Mouse (Mus musculus) ovary, adult 18-20 months (tissue): ENCODE data around the gene Tubgcp2.

Experiments used
- DNase-seq: peaks from one replicate; pipeline ENCODE4 v3.0.0; 2022; ENCODE audit warnings: low spot score, mixed read lengths

The Tubgcp2 gene

DNA sequence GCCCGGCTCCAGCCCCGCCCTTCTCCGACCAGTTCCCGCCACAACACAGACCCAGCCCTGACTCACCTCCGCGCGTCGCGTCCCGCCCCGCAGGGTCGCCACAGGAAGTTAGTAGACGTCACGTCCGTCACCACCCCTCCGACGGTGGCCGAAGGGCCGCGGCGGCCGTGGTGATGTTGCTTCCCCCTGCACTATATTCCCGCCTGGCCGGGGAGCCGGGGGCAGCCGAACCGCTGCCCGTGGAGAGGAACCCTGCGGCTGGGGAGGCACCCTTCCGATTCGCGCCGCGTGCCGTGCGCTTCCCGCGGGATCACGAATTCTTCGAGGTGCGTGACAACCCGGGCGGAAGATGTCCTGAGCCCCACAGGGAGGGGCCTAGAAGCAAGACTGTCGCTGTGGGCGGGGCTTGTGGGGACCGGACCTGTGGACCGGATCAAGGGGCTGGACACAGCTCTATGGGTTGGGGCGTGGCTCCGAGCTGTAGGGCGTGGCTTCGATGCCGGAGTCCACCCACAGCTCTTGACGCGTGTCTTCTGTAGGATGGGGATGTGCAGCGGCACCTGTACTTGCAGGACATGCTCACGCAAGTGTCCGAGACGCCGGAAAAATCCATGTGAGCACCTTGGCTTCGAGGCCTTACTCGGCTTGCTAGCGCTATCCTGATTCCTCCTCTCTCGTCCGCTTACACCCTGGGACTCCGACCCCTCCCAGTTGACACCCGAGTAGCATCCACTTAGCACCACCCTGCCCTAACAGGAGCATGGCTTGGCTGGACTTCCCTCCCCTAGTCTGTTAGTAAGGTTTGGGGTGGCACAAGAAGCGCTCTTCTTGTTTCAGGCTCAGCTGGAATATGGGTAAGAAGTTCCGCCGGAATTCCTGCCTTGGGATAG lies at the start of gene Tubgcp2, which contains the start of gene Zfp511:
Gene Tubgcp2, minus strand, starts transcription at position 389 of the 890 bp plus-strand sequence.
Gene Zfp511, plus strand, starts transcription at position 111 of the 890 bp plus-strand sequence.
- peak; percentile 93 for DNase-seq

DNA sequence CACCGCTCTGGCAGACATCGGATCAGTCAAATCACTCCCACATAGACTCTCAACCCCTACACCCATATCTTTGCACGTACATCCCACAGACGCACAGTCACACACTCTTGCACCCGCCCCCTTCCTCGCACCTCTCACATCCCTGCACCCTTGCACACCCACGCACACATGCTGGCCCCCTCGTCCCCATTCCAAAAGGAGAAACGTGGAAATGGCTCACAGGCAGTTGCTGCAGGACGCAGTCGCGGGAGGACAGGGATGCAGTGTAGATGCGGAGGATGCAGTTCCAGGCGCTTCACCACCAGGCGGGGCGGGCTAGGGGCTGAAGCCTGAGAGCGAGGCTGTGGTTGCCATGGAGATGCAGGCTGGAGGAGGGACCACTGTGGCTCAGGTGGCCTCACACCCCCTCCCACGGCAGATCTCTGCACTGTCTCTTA lies 45.8 kb upstream of the Tubgcp2 start, which contains the start of gene Caly:
Gene Caly, minus strand, starts transcription at position 307 of the 437 bp plus-strand sequence.
- DNase-seq = no peak

DNA sequence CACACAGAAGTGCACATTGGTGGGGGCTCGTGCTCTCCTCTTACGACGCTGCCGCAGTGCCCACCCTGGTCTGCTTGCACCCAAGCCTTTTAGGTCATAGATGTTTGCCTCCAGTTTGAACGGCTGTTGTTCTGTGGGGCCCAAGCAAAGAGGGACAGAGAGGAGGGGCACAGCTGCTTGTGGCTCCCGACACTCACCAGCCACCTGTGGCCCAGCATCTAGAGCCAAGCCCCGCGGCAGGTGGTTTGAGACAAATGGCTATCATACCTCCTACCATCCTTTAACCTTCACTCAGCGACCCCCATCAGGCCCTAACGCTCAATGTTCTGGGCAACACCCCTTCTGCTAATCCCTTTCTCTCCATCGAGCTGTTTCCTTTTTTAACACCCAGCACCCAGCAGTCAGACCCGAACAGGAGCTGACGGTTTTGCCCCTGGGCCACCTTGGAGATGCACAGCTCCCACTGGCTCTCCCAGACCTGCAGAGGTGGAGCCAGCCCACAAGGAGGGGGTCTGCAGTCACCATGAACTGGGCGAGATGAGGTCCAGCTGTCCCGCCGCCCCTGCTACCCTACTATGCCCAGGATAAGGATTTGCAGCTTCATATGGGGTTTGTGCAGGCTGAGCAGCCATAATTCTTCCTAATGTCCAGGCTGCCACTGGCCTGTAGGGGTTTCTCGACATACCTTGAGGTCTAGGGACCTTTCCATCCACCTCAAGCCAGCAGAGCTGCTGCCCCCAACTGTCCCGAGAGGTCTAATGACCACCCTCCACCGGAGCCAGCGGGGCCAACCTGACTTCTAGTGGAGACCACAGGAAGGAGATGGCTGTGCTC lies 45.2 kb upstream of the Tubgcp2 start:
- DNase-seq = no peak

DNA sequence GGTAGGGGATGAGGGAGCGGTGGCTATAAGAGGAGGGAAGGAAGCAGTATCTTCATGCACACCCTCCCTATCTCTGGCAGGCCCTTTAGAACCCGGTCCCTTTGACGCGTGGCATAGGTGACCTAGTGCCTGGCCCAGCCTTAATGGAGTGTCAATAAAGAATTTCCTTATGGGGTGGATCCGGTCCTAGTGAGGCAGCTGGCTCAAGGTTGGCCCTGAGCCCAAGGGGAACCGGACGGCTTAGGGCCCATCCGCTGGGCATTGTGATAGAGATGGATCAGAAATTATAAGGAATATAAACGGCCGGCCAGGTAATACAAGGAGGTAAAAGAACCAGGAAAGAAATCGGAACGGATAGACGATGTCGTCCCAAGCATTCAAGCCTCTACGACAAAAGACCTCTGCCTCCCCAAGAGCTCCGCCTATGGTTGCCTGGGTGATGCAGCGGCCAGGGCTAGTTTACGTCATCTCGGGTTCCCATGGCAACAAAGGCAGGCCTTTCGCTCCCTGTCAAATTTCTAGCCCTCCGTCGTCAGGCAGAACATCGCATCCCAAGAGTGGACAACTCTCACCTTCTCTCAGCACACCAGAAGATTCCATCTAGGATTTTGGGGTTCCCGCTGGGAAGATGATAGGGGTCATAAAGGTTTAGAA lies 44.2 kb upstream of the Tubgcp2 start:
- DNase-seq = peak; percentile 76

DNA sequence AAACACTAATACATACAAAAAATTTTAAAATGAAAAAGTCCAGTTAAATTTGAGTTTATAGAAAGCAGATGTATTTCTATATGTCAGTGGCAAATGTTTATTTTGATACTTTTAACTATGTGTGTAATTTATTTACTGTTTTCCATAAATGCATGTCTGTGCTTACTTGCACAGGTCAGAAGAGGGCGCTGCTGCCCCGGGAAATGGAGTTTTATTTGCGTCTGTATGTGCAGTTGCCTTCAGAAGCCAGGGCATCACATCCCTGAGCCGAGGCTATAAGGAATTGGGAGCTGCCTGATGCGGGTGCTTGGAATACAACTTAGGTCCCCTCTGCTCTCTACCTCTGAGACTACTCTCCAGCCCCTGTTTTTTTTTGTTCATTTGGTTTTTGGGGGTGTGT lies 42.2 kb upstream of the Tubgcp2 start:
- no peak for DNase-seq

DNA sequence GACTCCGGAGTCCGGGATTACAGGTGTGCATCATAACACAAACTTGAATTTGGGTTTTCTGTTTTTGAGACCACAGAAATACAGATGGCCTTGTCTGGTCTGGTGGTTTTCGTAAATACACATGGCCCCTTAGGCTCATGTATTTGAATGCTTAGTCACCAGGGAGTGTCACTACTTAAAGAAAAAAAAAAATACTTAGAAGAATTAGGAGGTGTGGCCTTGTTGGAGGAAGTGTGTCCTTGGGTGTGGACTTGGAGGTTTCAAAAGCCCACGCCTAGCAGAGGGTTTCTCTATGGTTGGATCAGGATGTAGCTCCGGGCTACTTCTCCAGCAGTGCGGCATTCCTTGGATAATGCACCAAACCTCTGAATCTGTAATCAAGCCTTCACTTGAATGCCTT lies 41.2 kb upstream of the Tubgcp2 start:
- DNase-seq = no peak

DNA sequence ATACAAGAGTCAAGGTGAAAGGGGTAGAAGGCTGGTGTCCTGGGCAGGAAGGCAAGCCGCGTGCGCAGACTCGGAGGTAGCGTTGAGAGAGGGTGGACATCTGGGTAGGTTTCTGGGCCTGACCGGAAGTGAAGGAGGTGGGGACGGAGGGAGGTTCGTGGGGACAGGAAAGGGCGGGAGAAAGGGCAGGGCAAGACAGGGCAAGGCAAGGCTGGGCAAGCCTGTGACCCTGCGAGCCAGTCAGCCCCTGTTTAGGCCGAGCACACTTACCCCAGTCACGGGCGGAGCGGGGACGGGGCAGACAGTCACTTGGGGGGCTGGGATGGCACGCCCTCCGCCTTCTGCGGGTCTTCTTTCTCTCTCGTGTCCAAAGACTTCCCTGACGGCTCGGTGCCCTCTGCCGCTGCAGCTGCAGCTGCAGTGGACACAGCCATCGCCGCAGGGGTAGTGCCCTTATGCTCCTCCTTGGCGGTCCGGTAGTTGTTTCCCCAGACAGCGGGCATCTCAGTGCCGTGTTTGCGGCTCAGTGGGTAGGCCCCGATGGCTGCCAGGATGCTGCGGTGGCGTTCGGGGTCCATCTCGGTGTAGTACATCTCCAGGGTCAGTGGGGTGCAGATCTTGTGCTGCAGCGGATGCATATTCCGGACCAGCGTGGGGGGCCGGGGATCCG lies 33.7 kb upstream of the Tubgcp2 start:
- DNase-seq = no peak

DNA sequence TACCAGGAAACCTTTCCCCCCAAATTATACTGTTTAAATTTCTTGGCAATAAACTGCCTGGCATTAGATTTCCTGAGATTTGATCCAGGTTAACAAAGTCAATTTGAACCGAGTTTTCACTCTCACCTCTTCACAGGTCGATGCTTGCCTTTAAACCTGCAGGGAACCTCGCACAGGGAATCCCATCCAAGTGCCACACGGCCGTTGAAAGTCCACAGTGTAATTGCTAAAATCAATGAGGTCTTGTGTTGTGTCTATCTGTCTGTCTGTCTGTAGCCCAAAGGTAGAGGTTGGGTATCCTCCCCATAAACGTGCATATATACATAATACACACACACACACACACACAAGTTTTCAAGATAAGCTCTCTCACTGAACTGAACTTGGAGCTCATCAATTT lies 30.9 kb upstream of the Tubgcp2 start:
- DNase-seq = no peak

DNA sequence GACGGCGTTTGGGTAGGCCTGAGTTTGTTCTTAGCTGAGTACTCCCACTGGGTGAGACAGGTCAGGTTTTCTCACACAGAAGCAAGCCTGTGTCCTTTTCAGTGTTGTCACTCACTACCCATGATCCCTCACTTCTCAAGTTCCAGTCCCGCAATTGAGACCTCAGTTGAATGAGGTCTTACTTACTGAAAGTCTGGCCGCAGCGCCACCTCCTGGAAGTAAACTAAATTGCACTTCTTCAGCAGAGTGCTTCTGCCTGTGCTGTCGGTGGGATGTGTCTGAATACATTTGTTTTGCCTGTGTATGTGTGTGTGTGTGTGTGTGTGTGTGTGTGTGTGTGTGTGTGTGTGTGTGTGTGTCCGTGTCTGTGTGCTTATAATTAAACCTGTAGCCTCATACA lies 26.6 kb upstream of the Tubgcp2 start:
- no peak for DNase-seq

DNA sequence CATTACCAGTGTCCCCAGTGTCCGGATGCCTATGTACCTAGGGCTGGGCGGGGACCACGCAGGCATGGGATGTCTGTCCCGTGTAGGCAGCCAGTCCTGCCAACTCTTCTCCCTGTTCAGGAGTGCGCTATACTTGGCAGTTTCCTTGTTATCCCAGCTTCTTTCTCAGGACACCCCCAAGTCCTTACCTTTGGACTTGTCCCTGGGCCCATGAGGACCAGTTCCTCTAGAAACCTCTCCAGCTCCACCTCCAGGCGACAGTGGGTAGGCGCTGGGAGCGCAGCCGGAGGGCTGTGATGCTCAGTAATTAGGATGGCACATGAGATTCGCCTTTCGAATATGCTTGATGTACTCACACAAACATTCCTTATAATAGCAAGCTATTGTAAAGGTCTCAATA lies 25.8 kb upstream of the Tubgcp2 start:
- no peak for DNase-seq

DNA sequence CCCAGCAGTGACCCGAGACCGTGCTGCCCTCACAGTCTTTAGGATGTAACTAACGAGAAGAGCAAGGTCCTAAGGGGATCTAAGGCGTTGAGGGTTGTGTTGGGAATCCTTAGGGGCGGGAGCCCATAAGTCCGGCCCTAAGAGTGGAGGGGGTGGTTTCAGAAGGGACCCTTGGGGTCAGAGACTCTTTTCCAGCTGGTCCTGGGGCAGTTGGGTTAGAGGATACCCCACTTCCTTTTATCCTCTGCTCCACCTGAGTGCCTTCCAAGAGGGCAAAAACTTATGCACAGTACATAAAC lies 25.3 kb upstream of the Tubgcp2 start:
- no peak for DNase-seq

DNA sequence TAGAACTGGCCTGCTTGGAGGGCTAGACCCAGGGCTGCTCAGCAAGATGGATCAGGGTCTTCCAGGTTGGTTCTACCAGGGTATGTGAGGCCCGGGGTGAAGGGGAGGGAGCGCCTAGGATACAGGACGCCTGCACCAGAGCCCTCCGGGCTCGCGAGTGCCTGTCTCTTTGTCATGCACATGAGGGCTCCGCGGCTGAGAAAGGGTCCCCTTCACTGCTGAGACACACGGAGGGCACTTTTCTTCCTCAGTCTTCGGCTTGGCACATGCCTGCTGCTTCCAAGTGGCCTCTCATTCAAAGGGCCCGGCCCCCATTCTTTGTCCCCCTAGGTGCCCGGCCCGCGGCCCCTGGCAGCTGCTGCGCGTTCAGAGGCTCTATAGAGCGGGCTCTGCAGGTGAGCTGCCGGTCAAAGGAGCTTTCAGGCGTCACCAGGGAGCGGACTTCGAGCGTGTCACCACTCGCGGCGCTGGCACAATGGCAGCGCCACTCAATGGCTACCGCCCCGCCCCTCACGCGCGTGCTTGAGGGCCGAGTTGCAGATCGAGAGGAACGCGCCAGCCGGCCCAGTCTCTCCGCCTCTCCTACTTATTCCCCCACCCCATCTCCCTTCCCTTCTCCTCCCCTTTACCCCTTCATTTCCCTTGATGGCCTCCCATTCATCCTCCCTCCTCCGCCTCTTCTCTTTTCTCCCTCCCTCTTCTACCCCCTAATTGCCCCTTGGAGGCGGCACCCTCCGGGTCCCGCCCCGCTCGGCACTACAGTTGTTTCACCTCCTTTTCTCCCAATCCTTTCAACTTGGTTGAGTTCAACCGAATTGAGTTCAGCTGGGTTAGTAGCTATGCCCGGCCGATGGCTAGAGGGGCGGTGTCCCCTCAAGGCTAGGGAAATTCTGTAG lies 24.7 kb upstream of the Tubgcp2 start:
- DNase-seq = no peak

DNA sequence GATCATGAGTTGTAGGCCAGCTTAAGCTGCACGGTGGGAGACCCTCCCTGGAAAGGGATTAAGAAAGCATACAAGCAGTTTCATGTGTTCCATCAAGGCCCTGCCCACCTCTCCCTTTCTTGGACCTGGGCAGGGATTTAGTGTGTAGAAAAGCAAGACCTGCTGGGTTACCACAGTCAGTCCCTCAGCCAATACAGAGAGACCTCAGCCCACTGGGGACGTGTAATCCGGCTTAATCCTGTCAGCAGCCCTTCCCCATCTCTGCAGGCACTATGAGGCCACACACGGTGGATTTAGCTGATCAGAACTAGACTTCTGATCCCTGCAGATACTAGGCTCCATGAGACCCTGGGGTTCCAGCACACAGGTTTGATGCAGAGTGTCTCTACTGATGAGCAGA lies 23.1 kb upstream of the Tubgcp2 start:
- DNase-seq = no peak

DNA sequence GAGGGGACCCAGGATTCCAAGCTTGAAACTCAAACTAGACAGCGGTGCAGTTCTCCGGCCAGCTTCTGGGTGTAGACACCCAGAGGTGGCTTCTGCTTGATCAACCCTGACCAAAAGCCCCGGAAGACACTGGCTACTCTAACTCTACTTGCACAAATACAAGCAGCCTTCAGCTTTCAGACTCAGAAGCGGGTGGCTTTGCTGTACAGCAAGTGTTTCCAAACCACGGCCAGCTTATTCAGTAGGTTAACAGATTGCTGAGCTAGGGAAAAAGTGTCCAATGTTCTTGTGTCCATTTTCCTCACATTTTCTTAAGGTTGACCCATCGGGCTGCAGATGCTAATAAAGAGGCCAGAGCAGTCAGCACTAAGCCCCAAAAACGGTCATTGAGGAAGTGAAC lies 22.1 kb upstream of the Tubgcp2 start:
- DNase-seq = no peak

DNA sequence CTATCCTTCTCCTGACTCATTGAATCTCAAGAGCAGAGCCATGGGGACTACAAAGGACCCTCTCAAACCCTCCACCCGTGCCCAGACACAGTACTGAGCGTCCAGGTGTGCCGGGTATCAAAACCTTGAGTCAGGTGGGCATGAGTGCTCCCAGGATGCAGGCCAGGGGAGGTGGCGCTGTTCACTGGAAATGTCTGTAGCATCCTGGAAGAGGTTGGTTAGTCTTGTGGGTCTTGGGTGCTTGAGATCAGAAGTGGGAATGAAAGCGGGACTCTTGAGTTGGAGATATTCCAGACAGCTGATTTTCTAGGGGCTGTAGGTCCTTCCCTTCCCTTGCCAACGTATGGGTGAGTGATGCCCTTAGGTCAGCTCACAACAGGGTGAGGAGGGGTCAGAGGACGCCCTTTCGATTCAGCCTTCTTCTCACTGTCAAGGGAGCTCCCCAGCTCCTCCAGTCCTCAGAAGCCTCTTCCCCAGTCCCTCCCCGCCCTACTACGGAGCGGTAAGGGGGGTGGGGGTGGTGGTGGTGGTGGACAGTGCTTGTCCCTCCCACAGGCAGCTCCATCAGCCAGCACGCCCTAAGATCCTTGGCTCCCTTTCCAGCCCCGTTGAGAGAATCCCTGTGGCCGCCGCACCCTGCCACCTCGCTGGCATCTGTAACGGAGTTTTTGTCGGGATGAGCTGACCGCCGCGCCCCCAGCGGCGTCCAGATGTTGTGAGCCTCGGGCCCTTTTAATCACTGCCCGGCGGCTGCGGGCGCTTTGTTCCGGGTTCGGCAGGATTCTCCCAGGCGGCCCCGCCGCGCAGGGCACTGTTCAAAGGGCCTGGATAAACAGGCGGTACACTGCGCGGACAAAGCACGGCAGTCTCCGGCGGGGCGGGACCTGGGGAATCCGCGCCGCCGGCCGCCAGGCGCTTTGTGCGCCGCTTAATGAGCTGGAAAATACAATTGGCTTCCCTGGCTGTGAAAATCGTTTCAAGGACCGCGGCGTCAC lies 21.2 kb upstream of the Tubgcp2 start:
- no peak for DNase-seq

DNA sequence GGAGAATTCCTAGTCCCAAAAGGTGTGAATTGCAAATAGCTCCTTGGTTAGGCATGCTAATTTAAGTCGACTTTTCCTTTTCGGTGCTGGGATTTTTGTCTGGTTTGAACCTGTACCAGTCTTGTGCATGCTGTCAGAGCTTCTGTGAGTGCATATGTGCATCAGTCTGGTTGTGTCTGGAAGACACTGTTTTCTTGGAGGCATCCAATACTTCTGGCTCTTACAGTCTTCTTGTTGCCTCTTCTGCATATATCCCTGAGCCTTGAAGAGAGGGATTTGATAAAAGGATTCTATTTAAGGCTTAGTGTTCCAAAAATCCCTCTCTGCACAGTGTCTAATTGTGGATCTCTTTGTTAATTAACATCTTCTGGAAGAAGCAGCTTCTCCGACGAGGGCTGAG lies 17.7 kb upstream of the Tubgcp2 start:
- DNase-seq = no peak

DNA sequence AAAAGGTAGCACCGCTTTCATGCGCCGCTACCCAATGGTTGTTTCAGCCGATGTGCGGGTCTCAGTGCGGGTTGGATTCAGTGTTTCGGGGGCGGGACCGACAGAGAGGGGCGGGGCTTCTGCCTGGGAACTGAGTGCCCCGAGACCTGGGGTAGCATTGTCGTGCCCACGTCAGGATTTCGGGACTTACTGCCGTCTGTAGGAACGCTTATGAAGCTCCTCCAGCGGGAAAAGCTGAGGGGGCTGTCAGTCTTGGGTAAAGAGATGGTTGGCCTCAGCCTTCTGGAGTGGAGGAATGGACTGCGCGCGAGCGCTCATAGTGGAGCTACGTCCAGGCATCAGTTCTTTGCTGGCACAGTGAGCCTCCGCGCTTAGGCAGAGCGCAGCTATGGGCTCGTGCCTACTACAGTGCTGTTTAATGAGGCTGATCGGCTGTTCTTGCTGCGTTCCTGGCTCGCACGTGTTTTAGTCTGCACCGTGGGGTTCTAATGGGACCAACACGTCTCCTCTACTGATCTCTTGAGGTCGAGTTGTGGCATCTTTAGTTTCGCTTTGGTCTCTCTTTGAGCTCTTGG lies 12.7 kb upstream of the Tubgcp2 start:
- no peak for DNase-seq

DNA sequence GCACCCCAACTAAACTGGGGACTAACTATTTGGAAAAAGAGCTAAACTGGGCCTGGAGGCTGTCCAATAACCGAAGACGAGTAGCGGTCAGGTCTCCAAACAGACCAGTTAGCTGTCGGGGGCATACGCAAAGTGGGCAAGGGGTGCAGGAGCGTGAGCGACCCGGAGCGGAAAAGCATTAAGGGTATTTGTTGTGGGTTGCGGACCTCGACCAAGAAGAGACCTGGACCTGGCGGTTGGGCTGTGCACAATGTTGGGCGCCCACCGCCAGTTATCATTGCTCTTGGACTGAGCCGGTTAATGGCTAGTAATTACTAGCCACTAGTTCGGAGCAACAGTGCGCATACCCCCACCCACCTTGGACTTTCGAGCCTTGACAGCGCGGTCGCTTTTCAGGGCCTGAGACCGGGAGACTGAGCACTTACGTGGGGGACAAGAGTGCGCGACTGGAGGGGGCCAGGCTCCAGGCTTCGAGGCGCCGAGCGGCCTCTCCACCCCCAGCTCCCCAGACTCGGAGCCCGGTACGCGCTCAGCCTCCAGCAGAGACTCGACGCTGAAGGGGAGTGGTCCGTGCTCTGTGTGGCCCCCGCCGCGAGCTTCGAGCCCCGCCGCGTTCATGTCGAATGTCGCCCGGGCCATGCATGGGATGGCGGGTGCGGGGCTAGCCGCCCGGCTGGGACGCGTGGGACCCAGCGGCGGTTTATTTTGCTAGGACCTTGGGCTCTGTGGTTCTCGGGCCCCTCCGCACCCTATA lies 12.1 kb upstream of the Tubgcp2 start, which contains the start of gene Msx3:
Gene Msx3, minus strand, starts transcription at position 729 of the 754 bp plus-strand sequence.
- no peak for DNase-seq
